Mouse (Mus musculus) limb, embryonic 14.5 days (tissue): ENCODE measurements around the gene Ifna11. TPM values are rescaled to one million over a fixed set of nuclear protein-coding genes. Genes with fewer than 3 reads are reported as not detected.
"Not testable (repeated sequence)": the region's sequence is repeated elsewhere in the genome, so short reads cannot be mapped to it uniquely, and the experiment has no call there.

Experiments used
- ATAC-seq: fragments of 200-750 bp; cut with Nextera tagmentation; 2 replicates; pipeline ENCODE4 v1.8.0; 2017; ENCODE audit warnings: low read depth, moderate number of reproducible peaks, moderate TSS enrichment; ENCODE audit not compliant: low FRiP score
- DNase-seq: peaks from one replicate; pipeline ENCODE4 v3.0.0-alpha.2; 2015; ENCODE audit warnings: low spot score
- H3K27ac ChIP-seq: fragments of 300-500 bp; sonication (generic); replicated peaks from 2 replicates; pipeline ENCODE4 v1.5.1; 2014; ENCODE audit warnings: low read depth, mild to moderate bottlenecking, low read length, moderate library complexity, mixed read lengths
- H3K27me3 ChIP-seq: fragments of 300-500 bp; sonication (generic); 2 replicates; pipeline ENCODE4 v1.6.1; 2014; ENCODE audit warnings: low read length, mixed read lengths; ENCODE audit not compliant: control insufficient read depth, insufficient read depth
- H3K36me3 ChIP-seq: fragments of 300-500 bp; sonication (generic); 2 replicates; pipeline ENCODE4 v1.6.1; 2014; ENCODE audit warnings: mild to moderate bottlenecking, low read length, moderate library complexity, mixed read lengths; ENCODE audit not compliant: control insufficient read depth, insufficient read depth
- H3K4me1 ChIP-seq: fragments of 300-500 bp; sonication (generic); 2 replicates; pipeline ENCODE4 v1.6.1; 2014; ENCODE audit warnings: antibody characterized with exemption, low read length, mixed read lengths; ENCODE audit not compliant: control insufficient read depth, insufficient read depth
- H3K4me2 ChIP-seq: fragments of 300-500 bp; sonication (generic); replicated peaks from 2 replicates; pipeline ENCODE4 v1.6.1; 2014; ENCODE audit warnings: low read depth, mild to moderate bottlenecking, low read length, moderate library complexity; ENCODE audit not compliant: severe bottlenecking
- H3K4me3 ChIP-seq: fragments of 300-500 bp; sonication (generic); replicated peaks from 2 replicates; pipeline ENCODE4 v1.5.1; 2014; ENCODE audit warnings: low read length
- H3K9ac ChIP-seq: fragments of 300-500 bp; sonication (generic); 2 replicates; pipeline ENCODE4 v1.6.1; 2014; ENCODE audit warnings: mild to moderate bottlenecking, low read depth, low read length, moderate library complexity; ENCODE audit not compliant: severe bottlenecking
- H3K9me3 ChIP-seq: fragments of 300-500 bp; sonication (generic); 2 replicates; pipeline ENCODE4 v1.6.1; 2016; ENCODE audit warnings: low read length; ENCODE audit not compliant: control insufficient read depth
- POLR2A ChIP-seq: fragments of 200-500 bp; IDR thresholded peaks from 2 replicates; pipeline ENCODE4 v1.8.0; 2012; ENCODE audit warnings: inconsistent platforms, mild to moderate bottlenecking, moderate library complexity, borderline replicate concordance; ENCODE audit not compliant: insufficient read depth, insufficient read length; ENCODE audit errors: extremely low read depth
- WGBS: fragments of 180-500 bp; shearing (Covaris S2); extraction: QIAGEN DNeasy Blood & Tissue Kit; methylation state at CpG from one replicate; pipeline ENCODE4 v1.1.7; 2014; 5-methylcytosine and 5-hydroxymethylcytosine counted together
- polyA plus RNA-seq, 2 experiments: library from polyadenylated mRNA; depleted of rRNA in 1 of 2; stranded (reverse) in 1 of 2; unstranded in 1 of 2; fragments of >200 nt; fragmentation: Nextera tagmentation in 1 of 2; extraction: Ambion mirVana in 1 of 2; gene quantifications; 2 replicates each; pipeline versions ENCODE4 v1.2.1 to v1.2.3; 2012 to 2014

Gene Ifna11
- polyA plus RNA-seq, 2 experiments, result not detected

GRCm38 (mm10) chr4:88815928-88816327 is 3.8 kb upstream of the Ifna11 start, which contains the start of gene Ifna7:
Gene Ifna7 (plus strand): TSS chr4:88816228.
- DNase-seq (no peak), ATAC-seq (no peak)
- Histone ChIP-seq H3K27me3 (no peaks in the 10 kb centered on the region), H3K4me3 (no peak within 1 kb of the TSS), H3K9me3 (no peaks in the 10 kb centered on the region), H3K4me2 (no peak within 1 kb of the TSS), H3K4me1 (no peaks in the 10 kb centered on the region), H3K27ac (no peak within 1 kb of the TSS), H3K36me3 (no peaks in the 10 kb centered on the region), H3K9ac (no peak within 1 kb of the TSS)
- TF ChIP-seq POLR2A, result no peak
- WGBS, result 59% methylated on average over 3 of the region's 3 CpGs

GRCm38 (mm10) chr4:88822995-88823394 is 3.2 kb downstream of the Ifna11 start:
- H3K4me1 ChIP-seq, result no peaks in the 10 kb centered on the region
- no peak for TF ChIP-seq POLR2A
- no peak overlapping the region for H3K4me3 ChIP-seq
- ATAC-seq, result no peak
- H3K9me3 ChIP-seq, result no peaks in the 10 kb centered on the region
- peak; percentile 11 for DNase-seq
- H3K27me3 ChIP-seq, result no peaks in the 10 kb centered on the region
- no peak overlapping the region for H3K9ac ChIP-seq
- H3K4me2 ChIP-seq, result no peak overlapping the region
- WGBS, result 23% methylated on average over 4 of the region's 4 CpGs
- H3K36me3 ChIP-seq, result no peaks in the 10 kb centered on the region
- H3K27ac ChIP-seq, result no peak overlapping the region

DNA sequence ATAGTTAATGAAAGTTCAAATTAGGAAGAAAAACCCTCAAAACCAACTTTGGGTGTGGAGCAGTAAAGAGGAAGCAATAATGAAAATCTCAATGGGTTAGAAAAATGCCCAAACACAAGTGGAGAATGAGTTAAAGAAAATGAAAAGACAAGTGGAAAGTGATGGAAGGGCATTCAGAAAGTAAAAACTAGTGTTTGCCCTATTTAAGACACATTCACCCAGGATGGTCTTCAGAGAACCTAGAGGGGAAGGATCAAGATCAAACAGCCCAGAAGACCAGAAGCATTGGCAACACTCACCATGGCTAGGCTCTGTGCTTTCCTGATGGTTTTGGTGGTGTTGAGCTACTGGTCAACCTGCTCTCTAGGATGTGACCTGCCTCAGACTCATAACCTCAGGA is 7.4 kb downstream of the Ifna11 start, which contains the start of gene Ifna6:
Gene Ifna6, plus strand, starts transcription at position 301 of the 400 bp plus-strand sequence.
- H3K9me3 ChIP-seq, H3K27me3 ChIP-seq, H3K27ac ChIP-seq, H3K4me1 ChIP-seq, DNase-seq, H3K9ac ChIP-seq, H3K4me3 ChIP-seq, ATAC-seq, H3K36me3 ChIP-seq, H3K4me2 ChIP-seq: not testable (repeated sequence)

DNA sequence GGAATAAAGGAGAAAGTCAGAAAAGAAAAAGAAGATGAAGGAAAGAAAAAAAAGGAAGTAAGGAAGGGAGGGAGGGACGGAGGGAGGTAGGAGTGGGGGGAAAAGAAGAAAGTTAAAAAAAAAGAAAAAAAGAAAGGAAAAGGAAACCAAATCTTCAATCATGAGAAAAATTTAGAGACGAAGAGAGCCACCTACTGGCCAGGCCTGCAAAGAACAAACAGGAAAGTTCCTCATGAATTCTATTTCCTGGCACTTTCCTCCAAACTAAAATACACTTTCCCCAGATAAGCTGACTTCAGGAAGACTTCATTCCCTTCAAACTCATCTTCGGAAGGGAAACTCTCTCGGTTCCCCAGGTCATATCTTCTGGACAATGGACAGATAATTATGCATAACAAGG is 10.8 kb downstream of the Ifna11 start:
- no peak for ATAC-seq
- peak; percentile 21 for DNase-seq
- TF ChIP-seq POLR2A, result no peak
- Histone ChIP-seq H3K27ac (no peak overlapping the region), H3K4me3 (no peak overlapping the region), H3K9me3 (no peaks in the 10 kb centered on the region), H3K4me2 (no peak overlapping the region), H3K36me3 (no peaks in the 10 kb centered on the region), H3K4me1 (no peaks in the 10 kb centered on the region), H3K27me3 (no peaks in the 10 kb centered on the region), H3K9ac (no peak overlapping the region)
- 24% methylated on average over 4 of the region's 4 CpGs for WGBS

DNA sequence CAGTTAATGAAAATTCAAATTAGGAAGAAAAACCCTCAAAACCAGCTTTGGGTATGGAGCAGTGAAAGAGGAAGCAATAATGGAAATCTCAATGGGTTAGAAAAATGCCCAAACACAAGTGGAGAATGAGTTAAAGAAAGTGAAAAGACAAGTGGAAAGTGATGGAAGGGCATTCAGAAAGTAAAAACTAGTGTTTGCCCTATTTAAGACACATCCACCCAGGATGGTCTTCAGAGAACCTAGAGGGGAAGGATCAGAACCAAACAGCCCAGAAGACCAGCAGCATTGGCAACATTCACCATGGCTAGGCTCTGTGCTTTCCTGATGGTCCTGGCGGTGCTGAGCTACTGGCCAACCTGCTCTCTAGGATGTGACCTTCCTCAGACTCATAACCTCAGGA is 15.5 kb downstream of the Ifna11 start, which contains the start of gene Ifna5:
Gene Ifna5, plus strand, starts transcription at position 301 of the 400 bp plus-strand sequence.
- 63% methylated on average over 1 of the region's 1 CpGs for WGBS
- ATAC-seq, H3K27ac ChIP-seq: not testable (repeated sequence)

GRCm38 (mm10) chr4:88838828-88839227 is 19.1 kb downstream of the Ifna11 start:
- peak; percentile 10 for DNase-seq

More for the DNA sequence above, 15.5 kb downstream of the Ifna11 start, which contains the start of gene Ifna5:
- DNase-seq, H3K9ac ChIP-seq, H3K4me3 ChIP-seq, H3K4me2 ChIP-seq, H3K9me3 ChIP-seq, H3K27me3 ChIP-seq, H3K36me3 ChIP-seq, H3K4me1 ChIP-seq: not testable (repeated sequence)

More at GRCm38 (mm10) chr4:88838828-88839227, 19.1 kb downstream of the Ifna11 start:
- Histone ChIP-seq H3K9me3 (no peaks in the 10 kb centered on the region), H3K27ac (no peak overlapping the region), H3K4me3 (no peak overlapping the region), H3K27me3 (no peaks in the 10 kb centered on the region), H3K36me3 (no peaks in the 10 kb centered on the region), H3K4me2 (no peak overlapping the region), H3K9ac (no peak overlapping the region), H3K4me1 (no peaks in the 10 kb centered on the region)
- TF ChIP-seq POLR2A, result no peak
- WGBS, result 44% methylated on average over 3 of the region's 3 CpGs
- ATAC-seq, result no peak
